Mouse (Mus musculus) MEL (cell line): ENCODE measurements around the gene Ficd. TPM values are rescaled to one million over a fixed set of nuclear protein-coding genes. Genes with fewer than 3 reads are reported as not detected.

ENCODE experiments used
- DNase-seq: peaks from one replicate; pipeline ENCODE4 v3.0.0; 2011; ENCODE audit warnings: low read depth, low spot score
- H3K27ac ChIP-seq: 2 replicates; pipeline ENCODE4 v1.5.1; 2012; ENCODE audit warnings: low read depth, mild to moderate bottlenecking, control low read depth, low read length, moderate library complexity; ENCODE audit not compliant: control insufficient read depth
- H3K27me3 ChIP-seq, 2 experiments: fragments of 150-350 bp in 1 of 2; sonication (generic) in 1 of 2; 2 replicates each; pipeline ENCODE4 v1.6.1; 2012; ENCODE audit warnings: low read length in 2 of 2, mild to moderate bottlenecking in 2 of 2, improper control_type of control experiment in 1 of 2, moderate library complexity in 1 of 2; ENCODE audit not compliant: insufficient read depth in 2 of 2, control insufficient read depth in 1 of 2
- H3K36me3 ChIP-seq, 2 experiments: 2 replicates each; pipeline ENCODE4 v1.6.1; 2012 to 2014; ENCODE audit warnings: low read length in 2 of 2, improper control_type of control experiment in 1 of 2, inconsistent platforms in 1 of 2, mild to moderate bottlenecking in 1 of 2; ENCODE audit not compliant: insufficient read depth in 2 of 2, control insufficient read depth in 1 of 2
- H3K4me1 ChIP-seq, 2 experiments: fragments of 150-350 bp in 1 of 2; sonication (generic) in 1 of 2; 2 replicates each; pipeline ENCODE4 v1.6.1; 2012; ENCODE audit warnings: low read length in 2 of 2, improper control_type of control experiment in 1 of 2, mild to moderate bottlenecking in 1 of 2; ENCODE audit not compliant: insufficient read depth in 2 of 2, control insufficient read depth in 1 of 2
- H3K4me3 ChIP-seq, 2 experiments: fragments of 150-350 bp in 1 of 2; sonication (generic) in 1 of 2; 2 replicates each; pipeline ENCODE4 v1.5.1; 2012; ENCODE audit warnings: low read depth in 2 of 2, low read length in 2 of 2, mild to moderate bottlenecking in 2 of 2, moderate library complexity in 2 of 2, control low read depth in 1 of 2, improper control_type of control experiment in 1 of 2; ENCODE audit not compliant: control insufficient read depth in 1 of 2, insufficient read depth in 1 of 2
- H3K79me2 ChIP-seq: 2 replicates; pipeline ENCODE4 v1.6.1; 2012; ENCODE audit warnings: mild to moderate bottlenecking, low read length, moderate library complexity; ENCODE audit not compliant: control insufficient read depth, poor library complexity, insufficient read depth
- H3K9ac ChIP-seq: 2 replicates; pipeline ENCODE4 v1.6.1; 2012; ENCODE audit warnings: low read depth, mild to moderate bottlenecking, control low read depth, low read length, moderate library complexity; ENCODE audit not compliant: control insufficient read depth, poor library complexity, severe bottlenecking
- H3K9me3 ChIP-seq: fragments of 150-350 bp; sonication (generic); replicated peaks from 2 replicates; pipeline ENCODE4 v1.6.1; 2012; ENCODE audit warnings: mild to moderate bottlenecking, low read length, improper control_type of control experiment, moderate library complexity; ENCODE audit not compliant: insufficient read depth
- BHLHE40 ChIP-seq: IDR thresholded peaks from 2 replicates; pipeline ENCODE4 v1.6.1; 2012; ENCODE audit warnings: low read depth, mild to moderate bottlenecking, inconsistent platforms, low read length, improper control_type of control experiment, borderline replicate concordance
- CHD2 ChIP-seq: IDR thresholded peaks from 2 replicates; pipeline ENCODE4 v1.6.1; 2011; ENCODE audit warnings: low read length, improper control_type of control experiment
- CTCF ChIP-seq, 3 experiments: IDR thresholded peaks in 2 of 3; conservative IDR thresholded peaks in 1 of 3; 2 replicates each; pipeline ENCODE4 v1.5.1; 2011 to 2012; ENCODE audit warnings: low read length in 3 of 3, low read depth in 2 of 3, mild to moderate bottlenecking in 2 of 3, improper control_type of control experiment in 1 of 3, inconsistent platforms in 1 of 3, mixed read lengths in 1 of 3, moderate library complexity in 1 of 3; ENCODE audit not compliant: control insufficient read depth in 1 of 3, insufficient read depth in 1 of 3, poor library complexity in 1 of 3, severe bottlenecking in 1 of 3
- EP300 ChIP-seq, 2 experiments: IDR thresholded peaks; 2 replicates each; pipeline ENCODE4 v1.6.1; 2011; ENCODE audit warnings: improper control_type of control experiment in 2 of 2, low read length in 2 of 2, low read depth in 1 of 2, mild to moderate bottlenecking in 1 of 2
- ETS1 ChIP-seq: IDR thresholded peaks from 2 replicates; pipeline ENCODE4 v1.6.1; 2012; ENCODE audit warnings: low read depth, mild to moderate bottlenecking, inconsistent platforms, low read length, improper control_type of control experiment, moderate library complexity
- GABPA ChIP-seq: IDR thresholded peaks from 2 replicates; pipeline ENCODE4 v1.6.1; 2012; ENCODE audit warnings: low read depth, mild to moderate bottlenecking, inconsistent platforms, low read length, improper control_type of control experiment, moderate library complexity
- HCFC1 ChIP-seq: IDR thresholded peaks from 2 replicates; pipeline ENCODE4 v1.6.1; 2012; ENCODE audit warnings: low read depth, mild to moderate bottlenecking, inconsistent platforms, low read length, improper control_type of control experiment, moderate library complexity
- JUND ChIP-seq: IDR thresholded peaks from 2 replicates; pipeline ENCODE4 v1.6.1; 2011; ENCODE audit warnings: low read depth, mild to moderate bottlenecking, improper control_type of control experiment, low read length
- MAFK ChIP-seq: IDR thresholded peaks from 2 replicates; pipeline ENCODE4 v1.6.1; 2011; ENCODE audit warnings: low read depth, mild to moderate bottlenecking, low read length, improper control_type of control experiment, borderline replicate concordance
- MXI1 ChIP-seq: IDR thresholded peaks from 2 replicates; pipeline ENCODE4 v1.6.1; 2011; ENCODE audit warnings: mild to moderate bottlenecking, low read depth, low read length, improper control_type of control experiment
- MYB ChIP-seq: IDR thresholded peaks from 2 replicates; pipeline ENCODE4 v1.6.1; 2011; ENCODE audit warnings: mild to moderate bottlenecking, low read depth, low read length, improper control_type of control experiment
- MYC ChIP-seq: IDR thresholded peaks from 2 replicates; pipeline ENCODE4 v1.6.1; 2011; ENCODE audit warnings: low read depth, mild to moderate bottlenecking, low read length, improper control_type of control experiment, moderate library complexity
- NELFE ChIP-seq: IDR thresholded peaks from 2 replicates; pipeline ENCODE4 v1.6.1; 2011; ENCODE audit warnings: low read depth, low read length, improper control_type of control experiment
- NRF1 ChIP-seq: IDR thresholded peaks from 2 replicates; pipeline ENCODE4 v1.6.1; 2014; ENCODE audit warnings: low read depth, mild to moderate bottlenecking, inconsistent platforms, low read length, improper control_type of control experiment, moderate library complexity; ENCODE audit not compliant: poor library complexity, insufficient read depth, severe bottlenecking
- POLR2AphosphoS2 ChIP-seq: IDR thresholded peaks from 2 replicates; pipeline ENCODE4 v1.6.1; 2011; ENCODE audit warnings: low read length, improper control_type of control experiment
- POLR2AphosphoS5 ChIP-seq: IDR thresholded peaks from 2 replicates; pipeline ENCODE4 v1.6.1; 2012; ENCODE audit warnings: low read depth, borderline replicate concordance, mild to moderate bottlenecking, inconsistent platforms, low read length, moderate library complexity, mixed read lengths
- RCOR1 ChIP-seq: IDR thresholded peaks from 2 replicates; pipeline ENCODE4 v1.6.1; 2012; ENCODE audit warnings: low read depth, mild to moderate bottlenecking, inconsistent platforms, low read length, improper control_type of control experiment
- SMC3 ChIP-seq: IDR thresholded peaks from 2 replicates; pipeline ENCODE4 v1.6.1; 2011; ENCODE audit warnings: low read depth, low read length, improper control_type of control experiment
- TAL1 ChIP-seq: IDR thresholded peaks from 2 replicates; pipeline ENCODE4 v1.6.1; 2012; ENCODE audit warnings: mild to moderate bottlenecking, inconsistent platforms, low read length, moderate library complexity, mixed read lengths
- TBP ChIP-seq: IDR thresholded peaks from 2 replicates; pipeline ENCODE4 v1.8.0; 2011; ENCODE audit warnings: low read depth, low read length, improper control_type of control experiment
- USF2 ChIP-seq, 2 experiments: IDR thresholded peaks; 2 replicates each; pipeline ENCODE4 v1.6.1; 2011 to 2012; ENCODE audit warnings: improper control_type of control experiment in 2 of 2, low read length in 2 of 2, borderline replicate concordance in 1 of 2, inconsistent platforms in 1 of 2, low read depth in 1 of 2, mild to moderate bottlenecking in 1 of 2; ENCODE audit not compliant: insufficient read depth in 1 of 2
- ZC3H11A ChIP-seq: IDR thresholded peaks from 2 replicates; pipeline ENCODE4 v1.6.1; 2012; ENCODE audit warnings: low read depth, mild to moderate bottlenecking, inconsistent platforms, low read length, improper control_type of control experiment
- ZKSCAN1 ChIP-seq: IDR thresholded peaks from 2 replicates; pipeline ENCODE4 v1.6.1; 2012; ENCODE audit warnings: low read depth, mild to moderate bottlenecking, inconsistent platforms, low read length, improper control_type of control experiment, moderate library complexity
- ZNF384 ChIP-seq: IDR thresholded peaks from 2 replicates; pipeline ENCODE4 v1.6.1; 2012; ENCODE audit warnings: low read depth, mild to moderate bottlenecking, inconsistent platforms, low read length, improper control_type of control experiment
- polyA plus RNA-seq, 2 experiments: library from polyadenylated mRNA; stranded (reverse) in 1 of 2; unstranded in 1 of 2; fragments of >175 nt in 1 of 2; fragments of >200 nt in 1 of 2; gene quantifications; 2 replicates each; pipeline versions ENCODE4 v1.2.1 to v1.2.4; 2012; ENCODE audit warnings: low replicate concordance in 2 of 2, low read depth in 1 of 2; ENCODE audit not compliant: insufficient read length in 2 of 2, insufficient read depth in 1 of 2, missing spikeins in 1 of 2
- total RNA-seq: library from RNA; depleted of rRNA; stranded (reverse); fragments of 300-350 nt; gene quantifications from 2 replicates; pipeline ENCODE4 v1.2.3, GENCODE M21; 2012

Gene Ficd
- total and polyA plus RNA-seq, 3 experiments: 2.5 to 2.7 TPM; not detected in 1

- no peaks in the 10 kb centered on the region for H3K9me3 ChIP-seq
- TF ChIP-seq MYC: no peak
- no peak for TF ChIP-seq ZC3H11A
- TF ChIP-seq GABPA: no peak
- no peak for TF ChIP-seq ZKSCAN1
- TF ChIP-seq ZNF384: no peak
- no peak for TF ChIP-seq CHD2
- no peak for TF ChIP-seq NRF1
- H3K4me1 ChIP-seq: no peaks in the 10 kb centered on the region
- no peak overlapping the region for H3K9ac ChIP-seq
- no peaks in the 10 kb centered on the region for H3K27me3 ChIP-seq
- H3K4me3 ChIP-seq: no peak overlapping the region
- H3K27ac ChIP-seq: no peak overlapping the region
- no peak for DNase-seq
- no peaks in the 10 kb centered on the region for H3K36me3 ChIP-seq
- H3K79me2 ChIP-seq: no peaks in the 10 kb centered on the region
These were observed 10.2 kb upstream of the Ficd start for GRCm38 (mm10) chr5:113725417-113725816.

DNA sequence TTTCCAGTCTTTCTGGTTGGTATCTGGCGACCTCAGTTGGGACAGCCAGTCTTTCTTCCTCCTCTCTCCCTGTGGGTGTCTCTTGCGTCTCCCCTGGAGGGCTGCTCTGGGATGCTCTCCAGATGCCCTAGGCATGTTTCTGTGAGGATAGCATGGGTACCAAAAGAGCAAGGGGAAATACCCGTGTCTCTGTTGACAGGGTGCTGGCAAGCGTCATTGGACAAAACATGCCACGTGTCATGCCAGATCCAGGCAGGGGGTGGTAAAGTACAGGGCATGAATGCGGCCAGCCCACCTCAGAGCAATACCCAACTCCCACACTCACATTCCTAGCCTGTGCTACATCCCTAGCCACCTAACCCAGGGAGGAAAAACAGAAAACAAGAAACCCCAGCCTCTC lies 9.0 kb upstream of the Ficd start:
- no peaks in the 10 kb centered on the region for H3K4me1 ChIP-seq
- H3K27ac ChIP-seq: no peak overlapping the region
- no peak for DNase-seq
- H3K9me3 ChIP-seq: no peaks in the 10 kb centered on the region
- no peak overlapping the region for H3K4me3 ChIP-seq
- no peak overlapping the region for H3K9ac ChIP-seq
- H3K36me3 ChIP-seq: no peaks in the 10 kb centered on the region
- no peaks in the 10 kb centered on the region for H3K79me2 ChIP-seq
- no peak for TF ChIP-seq MAFK
- TF ChIP-seq ZKSCAN1: no peak
- TF ChIP-seq JUND: no peak
- no peak for TF ChIP-seq MXI1
- no peak for TF ChIP-seq HCFC1
- TF ChIP-seq POLR2AphosphoS5: no peak
- TF ChIP-seq ETS1: no peak
- TF ChIP-seq RCOR1: no peak
- no peak for TF ChIP-seq USF2 (IDR thresholded peaks at IDR 0.05; ENCODE audit: borderline replicate concordance in 1 of 2, insufficient read depth in 1 of 2, low read depth in 1 of 2, low read length in 2 of 2)
- no peak for TF ChIP-seq ZC3H11A
- H3K27me3 ChIP-seq: no peaks in the 10 kb centered on the region

DNA sequence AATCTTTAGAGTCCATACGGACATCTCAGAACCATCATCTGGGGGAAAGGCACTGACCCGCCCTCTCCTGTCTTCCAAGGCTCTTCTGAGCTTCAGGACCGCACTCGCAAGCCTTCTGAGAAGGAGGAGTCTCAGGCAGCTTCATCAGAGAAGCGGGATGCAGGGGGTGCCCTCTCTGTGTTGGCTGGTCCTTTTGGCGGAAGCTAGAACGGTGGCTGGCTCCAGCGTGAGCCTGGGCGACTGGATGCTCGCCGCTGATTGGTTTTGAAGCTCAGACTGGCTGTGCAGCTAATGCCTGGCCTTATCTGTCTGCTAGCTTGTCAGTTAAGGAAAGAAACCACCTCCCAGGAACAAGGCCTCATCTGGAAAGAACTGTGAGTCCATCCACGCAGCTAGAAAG lies 8.4 kb upstream of the Ficd start:
- Histone ChIP-seq H3K27ac (no peak overlapping the region), H3K4me3 (no peak overlapping the region), H3K79me2 (no peaks in the 10 kb centered on the region), H3K27me3 (no peaks in the 10 kb centered on the region), H3K9me3 (no peaks in the 10 kb centered on the region), H3K36me3 (no peaks in the 10 kb centered on the region), H3K9ac (no peak overlapping the region), H3K4me1 (no peaks in the 10 kb centered on the region)
- DNase-seq: no peak
- TF ChIP-seq TAL1: no peak
- TF ChIP-seq MXI1: no peak
- no peak for TF ChIP-seq EP300 (IDR thresholded peaks at IDR 0.05; ENCODE audit: low read depth in 1 of 2, low read length in 2 of 2)
- TF ChIP-seq CTCF (IDR thresholded peaks at IDR 0.05 in 2 of 3, conservative IDR thresholded peaks at IDR 0.05 in 1 of 3; ENCODE audit: control insufficient read depth in 1 of 3, insufficient read depth in 1 of 3, low read depth in 2 of 3, low read length in 3 of 3, poor library complexity in 1 of 3, severe bottlenecking in 1 of 3): no peak
- TF ChIP-seq SMC3: no peak
- TF ChIP-seq TBP: no peak
- TF ChIP-seq ZKSCAN1: no peak
- no peak for TF ChIP-seq POLR2AphosphoS2
- no peak for TF ChIP-seq GABPA
- TF ChIP-seq MYB: no peak
- no peak for TF ChIP-seq BHLHE40
- no peak for TF ChIP-seq NELFE
